Comparison of ENCODE assay signal across 7 mouse cellular contexts in the genomic region with DNA sequence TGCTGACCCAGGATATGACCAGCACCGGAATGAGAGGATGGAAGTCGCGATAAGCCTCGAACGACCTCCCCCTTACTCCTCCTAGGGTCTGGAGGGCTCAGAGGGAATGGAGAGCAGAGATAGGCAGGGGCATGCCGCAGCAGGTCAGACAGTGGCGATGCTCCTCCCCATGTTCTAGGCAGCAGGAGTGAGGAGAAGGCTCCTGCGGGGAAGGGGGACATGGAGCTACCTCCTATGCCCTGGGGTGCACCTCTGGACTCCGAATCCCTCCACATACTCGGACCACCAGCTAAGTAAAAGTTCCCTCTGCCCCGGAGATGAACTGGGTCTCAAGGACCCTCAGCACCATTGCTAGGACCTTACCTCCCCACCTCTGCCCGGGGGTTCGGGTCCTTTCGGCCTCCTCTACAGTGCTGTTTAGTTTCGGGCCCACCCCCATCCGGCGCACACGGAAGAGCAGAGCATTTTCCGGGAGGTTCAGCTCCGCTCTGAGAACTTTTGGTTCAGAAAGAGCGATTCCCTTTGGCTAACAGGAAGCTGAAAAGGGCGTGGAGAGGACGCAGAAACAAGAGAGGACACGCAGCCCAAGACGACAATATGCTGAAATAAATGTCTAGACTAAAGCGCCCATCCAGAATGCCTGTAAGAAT. TPM values are rescaled to one million over a fixed set of nuclear protein-coding genes. Genes with fewer than 3 reads are reported as not detected.
DNase-seq lines count a peak whose midpoint lies in the region; ATAC-seq and TF ChIP-seq lines count a peak whose summit lies in the region.

No protein-coding gene starts in this region.

- no peak; the same call in 1 of the 2 replicates for ATAC-seq in heart, embryonic 13.5 days (ENCODE audit: extremely low read depth, insufficient number of reproducible peaks, low FRiP score, low TSS enrichment)

- H3K4me2 ChIP-seq in heart, embryonic 13.5 days, result peak overlapping the region; percentile 95

- no peaks in the 10 kb centered on the region for H3K9me3 ChIP-seq in ES-E14 (ENCODE audit: control insufficient read depth, insufficient read depth, low read depth, low read length)
- no peaks in the 10 kb centered on the region for H3K9me3 ChIP-seq in heart, embryonic 13.5 days

- TF ChIP-seq POLR2A in bone marrow macrophage, adult 2 months (IDR thresholded peaks at IDR 0.05; ENCODE audit: borderline replicate concordance, low read depth, low read length), result no peak

- TF ChIP-seq CTCF in bone marrow macrophage, adult 2 months (IDR thresholded peaks at IDR 0.05; ENCODE audit: low read depth, low read length), result no peak

- H3K79me2 ChIP-seq in macrophage (ENCODE audit: inconsistent target), result no peaks in the 10 kb centered on the region

- H3K27me3 ChIP-seq in heart, embryonic 13.5 days (replicated peaks), result no peaks in the 10 kb centered on the region

- peak overlapping the region; percentile 27 for H3K27ac ChIP-seq in ES-E14 (ENCODE audit: insufficient read depth, low read depth, low read length, poor library complexity, severe bottlenecking)
- no peak overlapping the region for H3K27ac ChIP-seq in bone marrow macrophage, adult 2 months (ENCODE audit: insufficient read depth, low read depth, low read length)
- H3K27ac ChIP-seq in heart, embryonic 13.5 days (replicated peaks), result peak overlapping the region; percentile 80
- no peak overlapping the region for H3K27ac ChIP-seq in macrophage

- peak overlapping the region; percentile 83 for H3K9ac ChIP-seq in ES-E14 (ENCODE audit: insufficient read depth, low read depth, low read length, poor library complexity, severe bottlenecking)
- peak overlapping the region; percentile 85 for H3K9ac ChIP-seq in heart, embryonic 13.5 days

- WGBS in heart, embryonic 13.5 days, result 3% methylated on average over 26 of the region's 26 CpGs
- 27% methylated on average over 26 of the region's 26 CpGs for WGBS in macrophage (ENCODE audit: missing documents)

- in situ Hi-C loops in ES-E14 (cut with MboI; ENCODE audit: low sequenced_read_pairs in 2 of 2, unreplicated experiment in 2 of 2), result no loop called here

- DNase-seq in ES-E14 (ENCODE audit: low read depth, low spot score), result no peak
- DNase-seq in kidney, postnatal 10 days, result peak; percentile 49
- peak; percentile 45 for DNase-seq in thymus, postnatal 4 days
- no peak for DNase-seq in left cerebral cortex, adult 9 months (ENCODE audit: low spot score in 2 of 2)

- H3K4me1 ChIP-seq in ES-E14 (ENCODE audit: control insufficient read depth in 2 of 2, insufficient read depth in 2 of 2, low read length in 2 of 2, poor library complexity in 1 of 2), result peaks cover 13 to 17% of the 10 kb centered on the region in 2 experiments; a peak in 3 of 4 replicates
- H3K4me1 ChIP-seq in bone marrow macrophage, adult 2 months (ENCODE audit: control insufficient read depth, insufficient read depth, low read length), result no peaks in the 10 kb centered on the region; the same call in 1 of the 2 replicates
- peaks cover 25% of the 10 kb centered on the region for H3K4me1 ChIP-seq in heart, embryonic 13.5 days

- H3K4me3 ChIP-seq in ES-E14 (ENCODE audit: insufficient read depth in 1 of 2, low read depth in 1 of 2, low read length in 2 of 2, poor library complexity in 1 of 2, severe bottlenecking in 1 of 2) (peak overlapping the region; percentile 82 to 93), macrophage (ENCODE audit: inconsistent target) (peak overlapping the region; percentile 15; the same call in 1 of the 2 replicates)
- peak overlapping the region; percentile 63 for H3K4me3 ChIP-seq in bone marrow macrophage, adult 2 months (ENCODE audit: insufficient read depth, low read length)
- peak overlapping the region; percentile 79 for H3K4me3 ChIP-seq in heart, embryonic 13.5 days

- no peaks in the 10 kb centered on the region; the same call in 1 of the 2 replicates for H3K36me3 ChIP-seq in ES-E14 (ENCODE audit: control insufficient read depth, insufficient read depth, low read length, poor library complexity, severe bottlenecking)
- no peaks in the 10 kb centered on the region for H3K36me3 ChIP-seq in heart, embryonic 13.5 days
- no peaks in the 10 kb centered on the region for H3K36me3 ChIP-seq in macrophage (ENCODE audit: inconsistent target)

TF ChIP-seq in ES-E14, 5 proteins besides CTCF, POLR2A, EP300 and RAD21:
- TF ChIP-seq MAFK (IDR thresholded peaks at IDR 0.05; ENCODE audit: insufficient read depth, low read depth, low read length) (no peak), CHD2 (IDR thresholded peaks at IDR 0.05; ENCODE audit: low read depth, low read length) (no peak), ZNF384 (IDR thresholded peaks at IDR 0.05; ENCODE audit: low read depth, low read length) (no peak), HCFC1 (IDR thresholded peaks at IDR 0.05; ENCODE audit: borderline replicate concordance, insufficient read depth, low read length) (no peak), ZC3H11A (IDR thresholded peaks at IDR 0.05; ENCODE audit: borderline replicate concordance, low read depth, low read length) (no peak)

RNA-seq across cellular contexts. Expression of a gene that starts 7.1 kb away (rescaled TPM):
- total RNA-seq in ES-E14 (2012; rRNA removed), result 8.2 and 26.1 TPM in 2 replicates
- 6.6 and 6.8 TPM in 2 replicates for polyA plus RNA-seq in bone marrow macrophage, adult 2 months (2012; ENCODE audit: insufficient read depth, insufficient read length, missing spikeins)
- 1.2 and 1.5 TPM in 2 replicates for polyA plus RNA-seq in heart, embryonic 13.5 days (2015; fragmentation: Nextera tagmentation; extraction: Ambion mirVana)
- total RNA-seq in macrophage (2018; cell fraction: chromatin; rRNA removed), result 100 to 1,000 TPM in 1 of 26 experiments, 10 to 100 TPM in 25; 17.8 to 136 (median 28.2) TPM
- total RNA-seq in macrophage (2018; cell fraction: cytosol; rRNA removed), result 1 to 10 TPM; 3.6 to 7.2 (median 5.5) TPM
- total RNA-seq in macrophage (2018; cell fraction: nucleus; rRNA removed), result 10 to 100 TPM in 23 of 26 experiments, 1 to 10 TPM in 3; 8.3 to 63.0 (median 14.4) TPM
- polyA plus RNA-seq in macrophage (2018), result 1.8 to 2.9 TPM (median 2.1 TPM) in 3 replicates

Comparison
In these comparisons a context has a peak if more than half of its experiments do, and no peak if none do; other contexts are left out.
1. DNase-seq: peak in kidney, postnatal 10 days (single experiment) and thymus, postnatal 4 days (single experiment); none in ES-E14 (single experiment) and left cerebral cortex, adult 9 months (0 of 2).
2. H3K27ac ChIP-seq: peak in ES-E14 (single experiment) and heart, embryonic 13.5 days (single experiment); none in bone marrow macrophage, adult 2 months (single experiment) and macrophage (single experiment).
3. H3K4me3 ChIP-seq: peak in every context shown above with its lines; median percentile 88 in ES-E14; 79 in heart, embryonic 13.5 days; 63 in bone marrow macrophage, adult 2 months; 15 in macrophage.